Mouse (Mus musculus) lung, postnatal 14 days (tissue): ENCODE measurements around the gene Chst5.
"Not testable (repeated sequence)": the region's sequence is repeated elsewhere in the genome, so short reads cannot be mapped to it uniquely, and the experiment has no call there.

Source experiments
- DNase-seq: peaks from one replicate; pipeline ENCODE4 v3.0.0; 2021

Chst5 gene

DNA sequence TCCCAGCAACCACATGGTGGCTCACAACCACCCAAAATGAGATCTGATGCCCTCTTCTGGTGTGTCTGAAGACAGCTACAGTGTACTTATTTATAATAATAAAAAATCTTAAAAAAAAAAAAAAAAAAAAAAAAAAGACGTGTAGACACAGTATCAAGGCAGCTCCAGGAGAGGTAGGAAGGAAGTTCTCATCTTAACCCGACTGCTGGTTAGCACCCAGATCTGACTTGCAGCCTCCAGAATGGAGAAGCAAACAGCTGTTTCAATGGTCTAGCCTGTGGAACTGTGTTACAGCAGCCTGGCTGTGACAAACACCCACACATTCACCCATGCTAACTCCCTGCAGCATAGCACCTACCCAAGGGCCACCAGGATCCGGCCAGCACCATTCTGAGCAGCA lies 39.9 kb downstream of the Chst5 start:
- no peak for DNase-seq

DNA sequence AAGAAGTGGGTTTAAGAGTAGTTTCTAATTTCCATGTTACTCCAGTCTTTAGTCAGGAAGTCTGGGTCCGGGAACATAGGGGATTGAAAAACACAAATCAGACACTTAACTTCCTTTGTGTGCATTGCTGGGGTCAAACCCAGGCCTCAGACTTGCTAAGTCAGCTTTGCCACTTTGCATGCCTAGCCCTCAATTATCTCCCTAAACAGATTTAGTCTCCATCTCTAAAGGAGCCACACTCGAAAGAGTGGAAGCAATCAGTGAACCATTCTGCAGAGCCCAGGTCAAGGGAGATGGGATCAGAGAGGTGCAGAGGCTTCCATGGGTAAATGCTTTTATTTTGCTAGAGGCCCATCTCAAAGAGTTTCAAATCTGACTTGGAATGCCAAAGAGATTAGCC lies 41.6 kb downstream of the Chst5 start:
- DNase-seq, result no peak

DNA sequence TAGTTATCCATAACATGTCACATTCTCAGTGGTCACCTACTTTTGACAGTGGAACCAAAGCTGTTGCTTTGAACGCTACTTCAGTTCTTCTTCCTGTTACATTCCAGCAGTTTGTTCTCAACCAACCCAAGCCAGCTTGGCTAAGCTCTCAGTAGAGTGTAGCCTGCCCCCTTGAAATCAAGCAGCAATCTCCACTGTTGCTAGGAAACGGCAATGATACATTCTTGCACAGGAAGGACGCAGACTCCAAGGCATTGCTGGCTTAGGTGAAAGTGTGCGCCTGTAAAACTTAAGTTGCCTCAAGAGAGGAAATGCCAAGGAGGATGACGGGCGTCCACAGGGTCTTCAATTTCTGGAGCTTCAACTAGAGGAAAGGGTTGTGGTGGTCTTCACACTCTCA lies 44.4 kb downstream of the Chst5 start:
- DNase-seq, result peak; percentile 27

DNA sequence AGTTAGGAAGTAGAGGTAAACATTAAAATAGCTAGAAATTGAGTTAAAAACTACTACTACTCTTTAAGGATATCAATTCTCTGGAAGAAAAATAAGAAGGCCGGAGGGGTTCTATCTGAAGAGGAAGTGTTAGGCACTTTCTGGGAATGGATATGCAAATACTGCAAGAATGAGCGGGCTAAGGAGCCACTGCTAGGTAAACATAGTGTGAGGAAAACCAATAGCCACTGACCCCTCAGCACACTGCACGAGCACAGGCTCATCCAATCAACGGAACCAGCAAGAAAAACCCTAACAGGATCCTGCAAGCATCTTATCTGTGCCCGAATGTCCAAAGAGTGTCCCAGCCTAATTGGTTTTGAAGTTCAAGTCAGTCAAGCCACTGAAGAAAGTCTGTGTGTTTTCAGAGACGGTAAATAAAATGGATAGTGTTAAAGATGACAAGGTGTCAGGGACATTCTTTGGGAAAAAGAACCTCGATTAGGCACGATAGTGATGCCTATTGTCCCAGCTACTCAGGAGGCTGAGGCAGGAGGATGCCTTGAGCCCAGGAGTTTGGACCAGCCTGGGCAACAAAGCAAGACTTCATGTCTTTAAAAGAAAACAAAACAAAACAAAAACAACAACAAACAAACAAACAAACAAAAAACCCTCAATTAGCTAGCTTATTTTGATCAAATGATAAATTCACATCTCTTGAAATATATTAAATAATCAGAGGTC lies 45.0 kb downstream of the Chst5 start:
- DNase-seq, result no peak

DNA sequence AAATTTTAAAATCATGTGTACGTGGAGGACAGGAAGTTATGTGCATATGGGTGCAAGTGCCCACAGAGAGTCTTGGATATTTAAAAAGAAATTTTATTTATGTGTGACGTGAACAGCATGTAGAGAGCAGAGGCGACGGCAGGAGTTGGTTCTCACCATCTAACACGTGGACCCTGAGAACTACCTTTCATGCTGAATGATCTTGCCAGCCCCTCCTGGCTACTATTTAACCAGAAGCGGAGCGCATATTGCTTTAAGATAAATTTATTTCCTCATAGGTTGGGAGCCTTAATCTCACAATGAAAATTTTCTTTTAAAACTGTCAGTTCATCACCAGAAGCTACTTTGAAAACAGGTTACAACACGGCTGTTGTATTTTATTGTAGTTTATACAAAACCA lies 45.6 kb downstream of the Chst5 start:
- no peak for DNase-seq

DNA sequence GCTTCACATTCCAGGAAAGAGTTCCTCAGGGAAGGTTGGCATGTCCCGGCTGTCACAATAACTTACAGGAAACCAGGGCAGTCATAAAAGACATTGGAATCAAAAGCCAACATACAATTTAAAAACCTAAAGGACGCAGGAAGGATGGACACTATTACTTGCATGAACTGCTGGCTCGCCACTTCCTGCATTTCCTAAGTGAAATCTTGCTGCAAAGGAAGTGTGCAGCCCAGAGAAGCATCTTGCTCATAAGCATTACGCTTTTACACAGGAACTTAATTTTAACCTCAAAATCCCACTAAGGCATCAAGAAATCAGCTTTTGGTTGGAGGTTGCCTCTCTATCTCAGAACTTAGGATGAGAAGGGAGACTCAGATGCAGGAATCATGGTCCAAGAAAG lies 47.0 kb downstream of the Chst5 start:
- no peak for DNase-seq

DNA sequence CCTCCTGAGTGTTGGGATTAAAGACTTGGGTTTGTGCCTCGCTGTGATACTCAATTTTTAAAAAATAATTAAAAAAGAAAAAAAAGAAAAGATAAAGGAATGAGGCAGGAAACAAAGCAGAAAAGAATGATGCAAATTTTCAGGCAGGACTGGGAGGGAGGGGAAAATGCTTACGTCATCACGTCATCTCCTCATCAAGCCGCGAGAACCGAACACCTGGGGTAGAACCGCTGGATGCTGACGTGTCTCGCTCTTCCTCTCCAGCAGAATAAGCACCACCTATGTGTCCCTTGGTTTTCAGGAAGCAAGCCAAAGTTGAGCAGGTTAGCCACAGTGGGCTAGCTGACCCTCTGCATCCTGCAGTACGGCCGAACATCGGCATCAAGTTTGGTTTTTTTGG lies 54.3 kb downstream of the Chst5 start:
- DNase-seq, result no peak

DNA sequence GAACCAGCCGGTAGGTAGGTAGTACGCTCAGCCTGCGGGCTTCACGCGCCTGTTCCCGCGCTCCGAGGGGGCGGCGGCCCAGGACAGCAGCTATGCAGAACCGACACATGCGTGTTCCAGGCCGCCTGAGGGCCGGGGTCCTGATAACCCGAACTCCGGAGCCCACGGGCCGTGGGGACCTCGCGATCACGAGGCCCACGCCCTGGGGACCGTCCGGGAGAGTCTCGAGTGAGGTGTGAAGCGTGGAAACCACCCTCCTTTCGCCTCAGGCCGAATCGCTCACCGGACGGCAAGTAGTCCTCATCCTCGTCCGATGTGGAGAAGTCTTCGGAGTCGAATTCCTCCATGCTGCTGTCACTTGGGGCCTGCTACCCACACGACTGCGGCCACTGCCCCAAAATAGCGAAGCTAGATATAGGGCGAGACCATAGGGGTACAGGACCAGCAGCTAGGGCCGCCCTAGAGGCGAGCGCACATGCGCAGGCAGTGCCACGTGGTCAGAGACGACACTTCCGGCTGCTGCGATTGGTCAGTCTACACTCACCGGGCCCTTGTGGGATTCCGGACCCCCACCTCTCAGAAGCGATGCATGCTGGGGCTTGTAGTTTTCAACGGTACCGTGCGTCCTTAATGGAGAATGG lies 56.3 kb downstream of the Chst5 start, which contains the start of gene Cfdp1:
TSS of gene Cfdp1 (minus strand) at position 431 of the 641 bp plus-strand sequence.
- peak; percentile 96 for DNase-seq

DNA sequence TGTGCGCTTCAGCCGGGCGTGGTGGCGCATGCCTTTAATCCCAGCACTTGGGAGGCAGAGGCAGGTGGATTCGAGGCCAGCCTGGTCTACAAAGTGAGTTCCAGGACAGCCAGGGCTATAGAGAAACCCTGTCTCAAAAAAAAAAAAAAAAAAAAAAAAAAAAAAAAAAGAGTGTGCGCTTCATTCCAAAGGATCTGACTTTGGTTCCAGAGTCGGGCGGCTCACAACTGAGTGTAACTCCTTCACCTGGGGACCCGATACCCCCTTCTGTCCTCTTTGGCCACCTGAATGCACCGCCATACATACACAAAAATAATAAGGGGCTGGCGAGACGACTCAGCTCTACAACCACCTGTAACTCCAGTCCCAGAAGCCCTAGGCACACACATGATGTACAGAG lies 57.0 kb downstream of the Chst5 start:
- not testable (repeated sequence) for DNase-seq

DNA sequence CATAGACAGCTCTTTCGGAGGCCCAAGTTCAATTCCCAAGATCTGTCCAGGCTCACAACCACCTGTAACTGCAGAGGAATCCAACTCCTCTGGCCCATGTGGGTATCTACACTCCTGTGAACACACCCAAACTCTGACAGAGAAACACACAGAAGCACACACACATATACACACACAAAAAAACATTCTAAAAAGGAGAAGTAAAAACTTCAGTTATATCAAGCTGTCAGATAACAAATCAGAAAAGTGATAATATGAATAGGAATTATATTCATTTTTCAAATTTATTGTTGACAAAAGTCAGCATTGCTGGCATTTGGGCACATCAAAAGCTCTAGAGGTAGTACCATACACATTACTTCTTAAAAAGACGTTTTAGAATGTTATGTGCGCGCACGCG lies 63.5 kb downstream of the Chst5 start:
- no peak for DNase-seq
